Mouse (Mus musculus): ENCODE measurements around the gene Mypn. TPM values are rescaled to one million over a fixed set of nuclear protein-coding genes. Genes with fewer than 3 reads are reported as not detected.
A peak's percentile ranks its signal among the peaks of the same experiment; 100 is the strongest.

Gene Mypn
- 7.9 TPM for polyA plus RNA-seq (2012; fragmentation: generic; extraction: Trizol)

DNA sequence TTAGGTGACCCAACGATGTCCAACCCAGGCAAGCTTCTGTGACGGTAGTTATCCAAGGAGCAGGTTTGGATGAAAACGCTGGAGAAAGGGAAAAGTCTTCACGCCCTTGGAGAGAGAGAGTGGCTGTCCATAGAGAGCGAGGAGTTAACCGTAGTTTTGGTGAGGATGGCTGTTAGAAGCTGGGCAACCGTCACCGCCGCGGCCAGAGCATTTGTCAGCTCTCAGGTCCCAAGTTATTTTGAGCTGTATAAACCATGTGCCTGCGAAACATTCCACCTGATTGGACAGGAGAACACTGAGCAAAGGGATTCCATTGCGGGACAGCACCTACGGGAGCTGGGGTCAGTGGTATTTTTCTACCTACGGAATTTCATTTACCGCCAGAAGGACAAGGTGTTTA, at the start of gene Mypn:
Gene Mypn, minus strand, starts transcription at position 225 of the 400 bp plus-strand sequence.
- Histone ChIP-seq H3K79me2 (ENCODE audit: control insufficient read depth, insufficient read depth) (no peaks in the 10 kb centered on the region), H3K4me3 (no peak within 1 kb of the TSS), H3ac (ENCODE audit: control insufficient read depth, insufficient read length) (no peak within 1 kb of the TSS), H3K36me3 (ENCODE audit: control insufficient read depth, insufficient read depth) (no peaks in the 10 kb centered on the region), H3K27me3 (ENCODE audit: control insufficient read depth, insufficient read depth, insufficient read length) (no peaks in the 10 kb centered on the region), H3K4me2 (ENCODE audit: low read depth) (peak within 1 kb of the TSS; percentile 48)
- TF ChIP-seq POLR2A (IDR thresholded peaks at IDR 0.05; ENCODE audit: insufficient read length, low read depth) (no peak), MYOD1 (IDR thresholded peaks at IDR 0.05; ENCODE audit: control insufficient read depth in 1 of 3, insufficient read length in 2 of 3, low read depth in 2 of 3) (no peak), E2F4 (IDR thresholded peaks at IDR 0.05; ENCODE audit: insufficient read depth) (no peak), TCF12 (IDR thresholded peaks at IDR 0.05; ENCODE audit: insufficient read depth, poor library complexity, severe bottlenecking) (no peak), USF1 (IDR thresholded peaks at IDR 0.05; ENCODE audit: low read depth) (no peak), MYOG (IDR thresholded peaks at IDR 0.05; ENCODE audit: control insufficient read depth in 1 of 3, insufficient read depth in 1 of 3, insufficient read length in 2 of 3, low read depth in 2 of 3) (no peak), SRF (IDR thresholded peaks at IDR 0.05; ENCODE audit: control insufficient read depth, insufficient read length, low read depth) (no peak), TCF3 (IDR thresholded peaks at IDR 0.05; ENCODE audit: insufficient read length, low read depth) (no peak), POLR2AphosphoS2 (IDR thresholded peaks at IDR 0.05; ENCODE audit: insufficient read length, low read depth) (no peak), CEBPB (IDR thresholded peaks at IDR 0.05; ENCODE audit: insufficient read depth, poor library complexity, severe bottlenecking) (no peak), REST (IDR thresholded peaks at IDR 0.05; ENCODE audit: insufficient read depth, insufficient read length) (no peak), MAX (IDR thresholded peaks at IDR 0.05; ENCODE audit: low read depth) (no peak)

DNA sequence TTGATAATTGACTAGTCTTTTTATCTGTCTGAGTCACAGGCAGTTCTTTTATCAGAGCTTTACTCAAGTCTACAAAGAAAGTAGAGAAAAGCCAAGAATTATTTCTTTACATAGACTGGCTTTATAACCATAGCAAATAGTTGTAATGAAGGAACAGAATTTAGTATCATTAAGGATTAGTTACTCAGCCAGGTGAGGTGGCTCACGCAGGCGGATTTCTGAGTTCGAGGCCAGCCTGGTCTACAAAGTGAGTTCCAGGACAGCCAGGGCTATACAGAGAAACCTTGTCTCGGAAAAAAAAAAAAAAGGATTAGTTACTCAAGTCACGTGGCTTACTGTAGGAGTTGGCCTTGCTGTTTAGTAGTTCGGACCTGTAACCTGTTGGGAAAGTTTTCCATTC, 44.7 kb upstream of the Mypn start:
- Histone ChIP-seq H3K27me3 (ENCODE audit: control insufficient read depth, insufficient read depth, insufficient read length) (no peaks in the 10 kb centered on the region), H3ac (ENCODE audit: control insufficient read depth, insufficient read length) (no peak overlapping the region), H3K36me3 (ENCODE audit: control insufficient read depth, insufficient read depth) (peaks cover 34% of the 10 kb centered on the region), H3K4me2 (ENCODE audit: low read depth) (no peak overlapping the region), H3K79me2 (ENCODE audit: control insufficient read depth, insufficient read depth) (peaks cover 76% of the 10 kb centered on the region), H3K4me3 (no peak overlapping the region)
- TF ChIP-seq MAX (IDR thresholded peaks at IDR 0.05; ENCODE audit: low read depth) = no peak

DNA sequence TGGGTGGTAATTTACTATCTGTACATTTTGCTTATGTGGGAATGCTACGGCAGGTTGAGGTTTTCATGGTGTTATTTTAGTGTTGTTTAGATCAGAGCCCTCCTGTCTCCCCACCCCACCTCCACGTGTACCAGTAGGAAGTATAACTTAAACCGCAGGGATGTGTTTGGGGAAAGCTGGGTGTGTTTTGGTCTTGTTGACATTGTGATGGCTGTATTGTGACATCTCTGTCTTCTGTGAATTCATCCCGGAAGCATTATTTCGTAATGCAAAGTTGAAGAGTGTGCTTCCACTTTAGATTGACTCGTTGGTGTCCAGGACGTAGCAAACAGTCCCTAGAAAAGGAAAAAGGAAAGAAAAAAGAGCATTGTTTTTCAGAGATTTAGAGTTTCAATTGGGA, 43.7 kb upstream of the Mypn start:
- H3K36me3 ChIP-seq (ENCODE audit: control insufficient read depth, insufficient read depth) = peaks cover 34% of the 10 kb centered on the region
- H3K4me2 ChIP-seq (ENCODE audit: low read depth) = no peak overlapping the region
- no peak overlapping the region for H3K4me3 ChIP-seq
- TF ChIP-seq MYOD1 (IDR thresholded peaks at IDR 0.05; ENCODE audit: control insufficient read depth in 1 of 3, insufficient read length in 2 of 3, low read depth in 2 of 3) (no peak), TCF3 (IDR thresholded peaks at IDR 0.05; ENCODE audit: insufficient read length, low read depth) (no peak), REST (IDR thresholded peaks at IDR 0.05; ENCODE audit: insufficient read depth, insufficient read length) (no peak), MAX (IDR thresholded peaks at IDR 0.05; ENCODE audit: low read depth) (no peak), POLR2AphosphoS2 (IDR thresholded peaks at IDR 0.05; ENCODE audit: insufficient read length, low read depth) (no peak), MYOG (IDR thresholded peaks at IDR 0.05; ENCODE audit: control insufficient read depth in 1 of 3, insufficient read depth in 1 of 3, insufficient read length in 2 of 3, low read depth in 2 of 3) (no peak), USF1 (IDR thresholded peaks at IDR 0.05; ENCODE audit: low read depth) (no peak), TCF12 (IDR thresholded peaks at IDR 0.05; ENCODE audit: insufficient read depth, poor library complexity, severe bottlenecking) (no peak), CEBPB (IDR thresholded peaks at IDR 0.05; ENCODE audit: insufficient read depth, poor library complexity, severe bottlenecking) (no peak), POLR2A (IDR thresholded peaks at IDR 0.05; ENCODE audit: insufficient read length, low read depth) (no peak), SRF (IDR thresholded peaks at IDR 0.05; ENCODE audit: control insufficient read depth, insufficient read length, low read depth) (no peak), E2F4 (IDR thresholded peaks at IDR 0.05; ENCODE audit: insufficient read depth) (no peak)
- H3ac ChIP-seq (ENCODE audit: control insufficient read depth, insufficient read length) = no peak overlapping the region
- peaks cover 67% of the 10 kb centered on the region for H3K79me2 ChIP-seq (ENCODE audit: control insufficient read depth, insufficient read depth)
- no peaks in the 10 kb centered on the region for H3K27me3 ChIP-seq (ENCODE audit: control insufficient read depth, insufficient read depth, insufficient read length)

DNA sequence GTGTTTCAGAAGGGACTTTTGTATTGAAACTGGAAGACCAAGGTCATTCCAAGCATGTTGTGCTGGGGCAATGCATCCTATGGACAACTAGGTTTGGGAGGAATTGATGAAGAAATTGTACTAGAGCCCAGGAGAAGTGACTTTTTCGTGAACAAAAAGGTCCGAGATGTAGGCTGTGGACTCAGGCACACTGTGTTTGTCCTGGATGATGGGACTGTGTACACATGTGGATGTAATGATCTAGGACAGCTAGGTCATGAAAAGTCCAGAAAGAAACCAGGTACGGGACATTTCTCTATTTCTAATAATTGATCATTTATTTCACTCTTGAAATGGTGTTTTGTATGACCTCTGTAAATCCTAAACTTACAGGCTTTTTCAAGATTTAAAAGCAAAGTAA, 42.1 kb upstream of the Mypn start:
- no peak overlapping the region for H3ac ChIP-seq (ENCODE audit: control insufficient read depth, insufficient read length)
- peaks cover 58% of the 10 kb centered on the region for H3K79me2 ChIP-seq (ENCODE audit: control insufficient read depth, insufficient read depth)
- H3K36me3 ChIP-seq (ENCODE audit: control insufficient read depth, insufficient read depth) = peaks cover 31% of the 10 kb centered on the region
- H3K27me3 ChIP-seq (ENCODE audit: control insufficient read depth, insufficient read depth, insufficient read length) = no peaks in the 10 kb centered on the region
- no peak for TF ChIP-seq SRF (IDR thresholded peaks at IDR 0.05; ENCODE audit: control insufficient read depth, insufficient read length, low read depth)
- H3K4me2 ChIP-seq (ENCODE audit: low read depth) = peak overlapping the region; percentile 76
- H3K4me3 ChIP-seq = no peak overlapping the region

DNA sequence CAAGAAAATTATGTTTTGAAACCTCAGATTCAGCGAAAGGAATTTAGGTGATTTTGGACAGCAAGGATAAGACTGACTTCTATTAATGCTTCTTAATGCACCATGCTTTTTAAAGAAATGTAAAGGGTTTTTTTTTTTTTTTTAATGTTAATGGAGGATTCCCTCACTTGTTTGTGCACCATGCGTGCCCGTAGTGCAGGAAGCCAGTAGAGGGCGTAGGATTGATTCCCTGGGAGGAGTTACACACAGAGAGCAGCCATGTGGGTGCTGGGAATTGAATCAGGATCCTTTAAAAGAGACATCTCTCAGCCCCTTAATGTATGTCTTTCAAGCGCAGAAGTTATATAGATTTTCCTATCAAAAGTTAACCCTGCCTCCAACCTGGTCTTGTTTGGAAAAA, 41.0 kb upstream of the Mypn start:
- Histone ChIP-seq H3K79me2 (ENCODE audit: control insufficient read depth, insufficient read depth) (peaks cover 47% of the 10 kb centered on the region), H3ac (ENCODE audit: control insufficient read depth, insufficient read length) (peak overlapping the region; percentile 30), H3K27me3 (ENCODE audit: control insufficient read depth, insufficient read depth, insufficient read length) (no peaks in the 10 kb centered on the region), H3K4me2 (ENCODE audit: low read depth) (peak overlapping the region; percentile 76), H3K36me3 (ENCODE audit: control insufficient read depth, insufficient read depth) (peaks cover 20% of the 10 kb centered on the region), H3K4me3 (peak overlapping the region; percentile 76)
- no peak for TF ChIP-seq POLR2A (IDR thresholded peaks at IDR 0.05; ENCODE audit: insufficient read length, low read depth)
- no peak for TF ChIP-seq MAX (IDR thresholded peaks at IDR 0.05; ENCODE audit: low read depth)
- no peak for TF ChIP-seq E2F4 (IDR thresholded peaks at IDR 0.05; ENCODE audit: insufficient read depth)
- no peak for TF ChIP-seq MYOD1 (IDR thresholded peaks at IDR 0.05; ENCODE audit: control insufficient read depth in 1 of 3, insufficient read length in 2 of 3, low read depth in 2 of 3)
- no peak for TF ChIP-seq POLR2AphosphoS2 (IDR thresholded peaks at IDR 0.05; ENCODE audit: insufficient read length, low read depth)
- TF ChIP-seq MYOG (IDR thresholded peaks at IDR 0.05; ENCODE audit: control insufficient read depth in 1 of 3, insufficient read depth in 1 of 3, insufficient read length in 2 of 3, low read depth in 2 of 3) = no peak
- no peak for TF ChIP-seq REST (IDR thresholded peaks at IDR 0.05; ENCODE audit: insufficient read depth, insufficient read length)
- no peak for TF ChIP-seq USF1 (IDR thresholded peaks at IDR 0.05; ENCODE audit: low read depth)
- no peak for TF ChIP-seq TCF3 (IDR thresholded peaks at IDR 0.05; ENCODE audit: insufficient read length, low read depth)
- no peak for TF ChIP-seq CEBPB (IDR thresholded peaks at IDR 0.05; ENCODE audit: insufficient read depth, poor library complexity, severe bottlenecking)
- TF ChIP-seq SRF (IDR thresholded peaks at IDR 0.05; ENCODE audit: control insufficient read depth, insufficient read length, low read depth) = no peak
- TF ChIP-seq TCF12 (IDR thresholded peaks at IDR 0.05; ENCODE audit: insufficient read depth, poor library complexity, severe bottlenecking) = no peak

Data from myocyte (in vitro differentiated cells).